Mouse (Mus musculus) embryonic facial prominence, embryonic 11.5 days (tissue): ENCODE data around the gene Sult1a1. TPM values are rescaled to one million over a fixed set of nuclear protein-coding genes. Genes with fewer than 3 reads are reported as not detected.

Experiments used
- ATAC-seq: fragments of 200-750 bp; cut with Nextera tagmentation; replicated peaks from 2 replicates; pipeline ENCODE4 v1.8.0; 2017; ENCODE audit warnings: low read depth; ENCODE audit not compliant: insufficient number of reproducible peaks, low FRiP score, low TSS enrichment
- DNase-seq: peaks from one replicate; pipeline ENCODE4 v3.0.0-alpha.2; 2015; ENCODE audit warnings: low spot score
- H3K27ac ChIP-seq: fragments of 300-500 bp; sonication (generic); replicated peaks from 2 replicates; pipeline ENCODE4 v1.5.1; 2014; ENCODE audit warnings: mild to moderate bottlenecking, low read depth, low read length, control low read depth
- H3K27me3 ChIP-seq: fragments of 300-500 bp; sonication (generic); 2 replicates; pipeline ENCODE4 v1.6.1; 2014; ENCODE audit warnings: mild to moderate bottlenecking, low read length, moderate library complexity, mixed read lengths; ENCODE audit not compliant: control insufficient read depth, insufficient read depth
- H3K36me3 ChIP-seq: fragments of 300-500 bp; sonication (generic); replicated peaks from 2 replicates; pipeline ENCODE4 v1.6.1; 2014; ENCODE audit warnings: low read depth, mild to moderate bottlenecking, low read length, moderate library complexity, mixed read lengths; ENCODE audit not compliant: control insufficient read depth, insufficient read depth
- H3K4me1 ChIP-seq: fragments of 300-500 bp; sonication (generic); 2 replicates; pipeline ENCODE4 v1.6.1; 2014; ENCODE audit warnings: low read length, mixed read lengths; ENCODE audit not compliant: control insufficient read depth, insufficient read depth
- H3K4me2 ChIP-seq: fragments of 300-500 bp; sonication (generic); 2 replicates; pipeline ENCODE4 v1.6.1; 2014; ENCODE audit warnings: low read depth, mild to moderate bottlenecking, control low read depth, low read length, moderate library complexity
- H3K4me3 ChIP-seq: fragments of 300-500 bp; sonication (generic); 2 replicates; pipeline ENCODE4 v1.5.1; 2014; ENCODE audit warnings: low read depth, low read length, control low read depth
- H3K9ac ChIP-seq: fragments of 300-500 bp; sonication (generic); replicated peaks from 2 replicates; pipeline ENCODE4 v1.6.1; 2014; ENCODE audit warnings: mild to moderate bottlenecking, control low read depth, low read length
- H3K9me3 ChIP-seq: fragments of 300-500 bp; sonication (generic); replicated peaks from 2 replicates; pipeline ENCODE4 v1.6.1; 2016; ENCODE audit warnings: mild to moderate bottlenecking, low read length, inconsistent platforms, mixed read lengths; ENCODE audit not compliant: control insufficient read depth
- WGBS: fragments of 180-500 bp; shearing (Covaris S2); extraction: QIAGEN DNeasy Blood & Tissue Kit; methylation state at CpG from one replicate; pipeline ENCODE4 v1.1.7; 2014; 5-methylcytosine and 5-hydroxymethylcytosine counted together
- polyA plus RNA-seq: library from polyadenylated mRNA; unstranded; fragments of >200 nt; fragmentation: Nextera tagmentation; extraction: Ambion mirVana; gene quantifications from 2 replicates; pipeline ENCODE4 v1.2.1, GENCODE M21; 2014

Gene Sult1a1
- polyA plus RNA-seq, 1 experiment from 2014 or later, result 0.15 TPM

GRCm38 (mm10) chr7:126695210-126695611 lies 19.0 kb upstream of the Sult1a1 start, which contains the start of gene Bola2:
Gene Bola2, plus strand, starts transcription at chr7:126695401.
- Histone ChIP-seq H3K27me3 (no peaks in the 10 kb centered on the region), H3K4me1 (peaks cover 2% of the 10 kb centered on the region; the same call in 1 of the 2 replicates), H3K36me3 (no peaks in the 10 kb centered on the region; the same call in 1 of the 2 replicates), H3K4me2 (peak within 1 kb of the TSS; percentile 76), H3K9ac (peak within 1 kb of the TSS; percentile 90), H3K4me3 (peak within 1 kb of the TSS; percentile 85), H3K9me3 (no peaks in the 10 kb centered on the region), H3K27ac (peak within 1 kb of the TSS; percentile 89)
- WGBS, result under 1% methylated on average over 31 of the region's 31 CpGs
- ATAC-seq, result peak; percentile 61
- DNase-seq, result peak; percentile 67

GRCm38 (mm10) chr7:126694441-126695051 lies 18.3 kb upstream of the Sult1a1 start:
- DNase-seq, result no peak
- no peak for ATAC-seq
- peak overlapping the region; percentile 85 for H3K4me3 ChIP-seq
- no peaks in the 10 kb centered on the region; the same call in 1 of the 2 replicates for H3K36me3 ChIP-seq
- 44% methylated on average over 10 of the region's 10 CpGs for WGBS
- peaks cover 2% of the 10 kb centered on the region; the same call in 1 of the 2 replicates for H3K4me1 ChIP-seq
- H3K9ac ChIP-seq, result peak overlapping the region; percentile 37
- peak overlapping the region; percentile 76 for H3K4me2 ChIP-seq
- H3K9me3 ChIP-seq, result no peaks in the 10 kb centered on the region
- no peaks in the 10 kb centered on the region for H3K27me3 ChIP-seq
- H3K27ac ChIP-seq, result peak overlapping the region; percentile 89; the same call in 1 of the 2 replicates

- Histone ChIP-seq H3K4me2 (no peak overlapping the region), H3K4me1 (peaks cover 2% of the 10 kb centered on the region; the same call in 1 of the 2 replicates), H3K36me3 (no peaks in the 10 kb centered on the region; the same call in 1 of the 2 replicates), H3K9me3 (no peaks in the 10 kb centered on the region), H3K9ac (no peak overlapping the region), H3K4me3 (no peak overlapping the region), H3K27ac (no peak overlapping the region), H3K27me3 (no peaks in the 10 kb centered on the region)
- WGBS, result 89% methylated on average over 7 of the region's 7 CpGs
- ATAC-seq, result no peak
- no peak for DNase-seq
Observed at GRCm38 (mm10) chr7:126693781-126694180, 17.5 kb upstream of the Sult1a1 start.

GRCm38 (mm10) chr7:126693256-126693655 lies 17.0 kb upstream of the Sult1a1 start:
- H3K9me3 ChIP-seq, result no peaks in the 10 kb centered on the region
- no peak overlapping the region for H3K9ac ChIP-seq
- DNase-seq, result peak; percentile 88
- H3K4me1 ChIP-seq, result peaks cover 2% of the 10 kb centered on the region; the same call in 1 of the 2 replicates
- H3K36me3 ChIP-seq, result no peaks in the 10 kb centered on the region; the same call in 1 of the 2 replicates
- H3K4me3 ChIP-seq, result no peak overlapping the region
- 34% methylated on average over 3 of the region's 3 CpGs for WGBS
- ATAC-seq, result no peak
- H3K27ac ChIP-seq, result no peak overlapping the region
- H3K4me2 ChIP-seq, result no peak overlapping the region
- H3K27me3 ChIP-seq, result no peaks in the 10 kb centered on the region

GRCm38 (mm10) chr7:126692426-126692825 lies 16.2 kb upstream of the Sult1a1 start:
- 94% methylated on average over 25 of the region's 26 CpGs for WGBS
- peaks cover 2% of the 10 kb centered on the region; the same call in 1 of the 2 replicates for H3K4me1 ChIP-seq
- DNase-seq (no peak), ATAC-seq (no peak)
- no peak overlapping the region for H3K27ac ChIP-seq
- no peak overlapping the region for H3K4me2 ChIP-seq
- H3K9ac ChIP-seq, result no peak overlapping the region
- H3K36me3 ChIP-seq, result no peaks in the 10 kb centered on the region; the same call in 1 of the 2 replicates
- no peaks in the 10 kb centered on the region for H3K9me3 ChIP-seq
- no peak overlapping the region for H3K4me3 ChIP-seq
- no peaks in the 10 kb centered on the region for H3K27me3 ChIP-seq

- H3K9me3 ChIP-seq, result no peaks in the 10 kb centered on the region
- ATAC-seq, result no peak
- no peak overlapping the region for H3K4me3 ChIP-seq
- H3K27me3 ChIP-seq, result no peaks in the 10 kb centered on the region
- H3K4me1 ChIP-seq, result peaks cover 2% of the 10 kb centered on the region; the same call in 1 of the 2 replicates
- no peak overlapping the region for H3K27ac ChIP-seq
- no peaks in the 10 kb centered on the region; the same call in 1 of the 2 replicates for H3K36me3 ChIP-seq
- 85% methylated on average over 5 of the region's 5 CpGs for WGBS
- H3K9ac ChIP-seq, result no peak overlapping the region
- no peak for DNase-seq
- H3K4me2 ChIP-seq, result no peak overlapping the region
Observed at GRCm38 (mm10) chr7:126691676-126692075, 15.4 kb upstream of the Sult1a1 start.

- ATAC-seq (no peak), DNase-seq (no peak)
- H3K4me2 ChIP-seq, result no peak overlapping the region
- no peaks in the 10 kb centered on the region for H3K9me3 ChIP-seq
- WGBS, result 86% methylated on average over 3 of the region's 3 CpGs
- H3K27me3 ChIP-seq, result no peaks in the 10 kb centered on the region
- no peaks in the 10 kb centered on the region; the same call in 1 of the 2 replicates for H3K36me3 ChIP-seq
- H3K4me3 ChIP-seq, result no peak overlapping the region
- H3K9ac ChIP-seq, result no peak overlapping the region
- H3K4me1 ChIP-seq, result peaks cover 2% of the 10 kb centered on the region; the same call in 1 of the 2 replicates
- no peak overlapping the region for H3K27ac ChIP-seq
Observed at GRCm38 (mm10) chr7:126690737-126691136, 14.5 kb upstream of the Sult1a1 start.

- no peak for ATAC-seq
- no peak overlapping the region for H3K9ac ChIP-seq
- no peak overlapping the region for H3K4me3 ChIP-seq
- no peak for DNase-seq
- H3K4me2 ChIP-seq, result no peak overlapping the region
- WGBS, result 90% methylated on average over 3 of the region's 3 CpGs
- no peaks in the 10 kb centered on the region for H3K9me3 ChIP-seq
- no peaks in the 10 kb centered on the region for H3K4me1 ChIP-seq
- no peaks in the 10 kb centered on the region for H3K27me3 ChIP-seq
- H3K27ac ChIP-seq, result no peak overlapping the region
- no peaks in the 10 kb centered on the region; the same call in 1 of the 2 replicates for H3K36me3 ChIP-seq
Observed at GRCm38 (mm10) chr7:126689021-126689420, 12.8 kb upstream of the Sult1a1 start.
